Mouse (Mus musculus): ENCODE measurements around the gene Gstt4.
"Not testable (repeated sequence)": the region's sequence is repeated elsewhere in the genome, so short reads cannot be mapped to it uniquely, and the experiment has no call there.

The Gstt4 gene

GRCm38 (mm10) chr10:75789841-75790240 is 32.5 kb downstream of the Gstt4 start:
- DNase-seq (ENCODE audit: low read depth, low spot score): no peak

GRCm38 (mm10) chr10:75789081-75789735 is 33.1 kb downstream of the Gstt4 start:
- DNase-seq (ENCODE audit: low read depth, low spot score): no peak

- DNase-seq (ENCODE audit: low read depth, low spot score): no peak
Observed at GRCm38 (mm10) chr10:75788277-75788676, 34.1 kb downstream of the Gstt4 start.

- DNase-seq (ENCODE audit: low read depth, low spot score): no peak
Observed at GRCm38 (mm10) chr10:75785442-75785841, 36.9 kb downstream of the Gstt4 start.

GRCm38 (mm10) chr10:75780769-75781578 is 41.4 kb downstream of the Gstt4 start, which contains the start of the genes Gm20441 and Gstt3:
Gm20441 (minus strand) TSS chr10:75780954.
Gstt3 (minus strand) TSS chr10:75781414.
- DNase-seq (ENCODE audit: low read depth, low spot score): peak; percentile 86

- DNase-seq (ENCODE audit: low read depth, low spot score): no peak
Observed at GRCm38 (mm10) chr10:75779206-75780174, 42.9 kb downstream of the Gstt4 start.

GRCm38 (mm10) chr10:75777885-75778284 is 44.5 kb downstream of the Gstt4 start:
- no peak for DNase-seq (ENCODE audit: low read depth, low spot score)

- DNase-seq (ENCODE audit: low read depth, low spot score): no peak
Observed at GRCm38 (mm10) chr10:75776562-75776961, 45.8 kb downstream of the Gstt4 start.

- no peak for DNase-seq (ENCODE audit: low read depth, low spot score)
Observed at GRCm38 (mm10) chr10:75774587-75774986, 47.8 kb downstream of the Gstt4 start.

GRCm38 (mm10) chr10:75774102-75774501 is 48.2 kb downstream of the Gstt4 start:
- DNase-seq (ENCODE audit: low read depth, low spot score): no peak

GRCm38 (mm10) chr10:75772795-75773664 is 49.3 kb downstream of the Gstt4 start, which contains the start of gene Ddt:
Ddt (minus strand) TSS chr10:75773414.
- DNase-seq (ENCODE audit: low read depth, low spot score): peak; percentile 98

- DNase-seq (ENCODE audit: low read depth, low spot score): not testable (repeated sequence)
Observed at GRCm38 (mm10) chr10:75767756-75768155, 54.6 kb downstream of the Gstt4 start.

GRCm38 (mm10) chr10:75766856-75767255 is 55.5 kb downstream of the Gstt4 start:
- no peak for DNase-seq (ENCODE audit: low read depth, low spot score)

All from ES-CJ7 (cell line).